Mouse (Mus musculus) kidney, postnatal 14 days (tissue): ENCODE measurements around the gene Rab11a.
"Not testable (repeated sequence)": the region's sequence is repeated elsewhere in the genome, so short reads cannot be mapped to it uniquely, and the experiment has no call there.

Experiments used
- DNase-seq: peaks from one replicate; pipeline ENCODE4 v3.0.0; 2022; ENCODE audit warnings: mixed read lengths

Rab11a gene

GRCm38 (mm10) chr9:64742453-64742852, 4.9 kb upstream of the Rab11a start:
- DNase-seq, result no peak

- DNase-seq, result no peak
These were observed 1.4 kb upstream of the Rab11a start for GRCm38 (mm10) chr9:64739001-64739400.

GRCm38 (mm10) chr9:64736639-64737405, 736 bp downstream of the Rab11a start:
- peak; percentile 82 for DNase-seq

- no peak for DNase-seq
These were observed 1.4 kb downstream of the Rab11a start for GRCm38 (mm10) chr9:64736076-64736638.

- not testable (repeated sequence) for DNase-seq
These were observed 2.6 kb downstream of the Rab11a start for GRCm38 (mm10) chr9:64734992-64735391.

GRCm38 (mm10) chr9:64734166-64734565, 3.4 kb downstream of the Rab11a start:
- peak; percentile 19 for DNase-seq

- no peak for DNase-seq
These were observed 6.5 kb downstream of the Rab11a start for GRCm38 (mm10) chr9:64731029-64731560.

- DNase-seq, result no peak
These were observed 11.1 kb downstream of the Rab11a start for GRCm38 (mm10) chr9:64726454-64726853.

GRCm38 (mm10) chr9:64719526-64720163, 17.9 kb downstream of the Rab11a start:
- no peak for DNase-seq

GRCm38 (mm10) chr9:64710291-64710690, 27.3 kb downstream of the Rab11a start:
- not testable (repeated sequence) for DNase-seq

GRCm38 (mm10) chr9:64704073-64704840, 33.3 kb downstream of the Rab11a start:
- DNase-seq, result no peak

- no peak for DNase-seq
These were observed 34.1 kb downstream of the Rab11a start for GRCm38 (mm10) chr9:64703420-64703965.

- DNase-seq, result peak; percentile 43
These were observed 34.6 kb downstream of the Rab11a start for GRCm38 (mm10) chr9:64702937-64703336.

GRCm38 (mm10) chr9:64702391-64702790, 35.2 kb downstream of the Rab11a start:
- no peak for DNase-seq

GRCm38 (mm10) chr9:64701651-64702050, 35.9 kb downstream of the Rab11a start:
- no peak for DNase-seq

GRCm38 (mm10) chr9:64700451-64701311, 36.9 kb downstream of the Rab11a start:
- peak; percentile 74 for DNase-seq

GRCm38 (mm10) chr9:64698586-64698985, 39.0 kb downstream of the Rab11a start:
- no peak for DNase-seq

- DNase-seq, result no peak
These were observed 39.9 kb downstream of the Rab11a start for GRCm38 (mm10) chr9:64697677-64698076.

- DNase-seq, result no peak
These were observed 40.6 kb downstream of the Rab11a start for GRCm38 (mm10) chr9:64697006-64697405.

- DNase-seq, result no peak
These were observed 41.2 kb downstream of the Rab11a start for GRCm38 (mm10) chr9:64696404-64696803.

- DNase-seq, result no peak
These were observed 42.3 kb downstream of the Rab11a start for GRCm38 (mm10) chr9:64695266-64695665.

GRCm38 (mm10) chr9:64693094-64693493, 44.5 kb downstream of the Rab11a start:
- DNase-seq, result no peak
